ENCODE assay signal across 9 mouse cellular contexts in genomic region chr12:15717989-15718388, GRCm38 (mm10).
DNase-seq lines count a peak whose midpoint lies in the region; ATAC-seq and TF ChIP-seq lines count a peak whose summit lies in the region.
"Had no signal": no experiment of that assay in that cellular context is flagged by ENCODE, and none has a peak within 500 bp of the region (broad histone marks: within the 10 kb centered on the region; RNA-seq: fewer than 3 reads in every experiment).

No protein-coding gene starts in this region.

- no peaks in the 10 kb centered on the region for H3K4me1 ChIP-seq in thymus, adult 2 months (replicated peaks; ENCODE audit: control insufficient read depth, insufficient read depth, low read length)
- H3K4me1 ChIP-seq in hindbrain, postnatal 0 days (ENCODE audit: insufficient read depth, low read length), result no peaks in the 10 kb centered on the region

- no peak for TF ChIP-seq POLR2A in thymus, adult 2 months (IDR thresholded peaks at IDR 0.05; ENCODE audit: control insufficient read depth, extremely low read depth, insufficient read depth, low read length, poor library complexity)

- no peaks in the 10 kb centered on the region for H3K27me3 ChIP-seq in thymus, adult 2 months (ENCODE audit: control insufficient read depth, insufficient read depth, low read length)
- no peaks in the 10 kb centered on the region for H3K27me3 ChIP-seq in hindbrain, postnatal 0 days (ENCODE audit: insufficient read depth, low read length)
- H3K27me3 ChIP-seq: embryonic facial prominence, embryonic 15.5 days had no signal

- TF ChIP-seq CTCF in thymus, adult 2 months (IDR thresholded peaks at IDR 0.05; ENCODE audit: borderline replicate concordance, control insufficient read depth, extremely low read depth, insufficient read depth, low read length, poor library complexity), result no peak
- TF ChIP-seq CTCF in hindbrain, postnatal 0 days (IDR thresholded peaks at IDR 0.05; ENCODE audit: low read depth), result no peak

- peak; percentile 43 for DNase-seq in adrenal gland, adult 8-10 months
- peak; percentile 35 to 57 for DNase-seq in adrenal gland, postnatal 36 days
- DNase-seq in heart, postnatal 14 days, result peak; percentile 64 to 69
- peak; percentile 70 to 83 for DNase-seq in lung, adult 18-20 months
- DNase-seq in thymus, adult 2 months, result no peak
- no peak for DNase-seq in hindbrain, postnatal 0 days (ENCODE audit: low spot score)
- DNase-seq: thymus, postnatal 14 days had no signal

- WGBS in thymus, adult 2 months, result 78% methylated on average over 6 of the region's 6 CpGs
- 85% methylated on average over 6 of the region's 6 CpGs for WGBS in hindbrain, postnatal 0 days

- no peak for ATAC-seq in erythroid progenitor cell, adult 5-6 weeks (replicated peaks; ENCODE audit: low FRiP score, poor library complexity, severe bottlenecking)
- no peak for ATAC-seq in hindbrain, postnatal 0 days

- no peaks in the 10 kb centered on the region for H3K9me3 ChIP-seq in hindbrain, postnatal 0 days (ENCODE audit: low read length)
- H3K9me3 ChIP-seq: embryonic facial prominence, embryonic 15.5 days had no signal

- no peak overlapping the region for H3K9ac ChIP-seq in hindbrain, postnatal 0 days (replicated peaks; ENCODE audit: low read length)
- H3K9ac ChIP-seq: embryonic facial prominence, embryonic 15.5 days had no signal

- no peak overlapping the region for H3K4me2 ChIP-seq in hindbrain, postnatal 0 days (ENCODE audit: low read depth, low read length)
- H3K4me2 ChIP-seq: embryonic facial prominence, embryonic 15.5 days had no signal

- no peak overlapping the region for H3K4me3 ChIP-seq in thymus, adult 2 months (ENCODE audit: control insufficient read depth, insufficient read depth, low read length)
- H3K4me3 ChIP-seq in hindbrain, postnatal 0 days (ENCODE audit: low read length), result no peak overlapping the region
- H3K4me3 ChIP-seq: embryonic facial prominence, embryonic 15.5 days had no signal

- H3K36me3 ChIP-seq in thymus, adult 2 months (ENCODE audit: control insufficient read depth, insufficient read depth, low read length), result no peaks in the 10 kb centered on the region
- no peaks in the 10 kb centered on the region for H3K36me3 ChIP-seq in hindbrain, postnatal 0 days (ENCODE audit: insufficient read depth, low read length)
- H3K36me3 ChIP-seq: embryonic facial prominence, embryonic 15.5 days had no signal

- intact Hi-C loops in heart, postnatal 14 days (cut with DNase I), result no loop called here

- no peak overlapping the region for H3K27ac ChIP-seq in thymus, adult 2 months (ENCODE audit: control insufficient read depth, insufficient read depth, low read length)
- no peak overlapping the region for H3K27ac ChIP-seq in hindbrain, postnatal 0 days
- H3K27ac ChIP-seq: embryonic facial prominence, embryonic 15.5 days had no signal

Comparison
In these comparisons a context has a peak if more than half of its experiments do, and no peak if none do; other contexts are left out.
1. DNase-seq: peak in adrenal gland, adult 8-10 months (single experiment), adrenal gland, postnatal 36 days (2 of 2), heart, postnatal 14 days (2 of 2) and lung, adult 18-20 months (2 of 2); none in thymus, adult 2 months (single experiment) and hindbrain, postnatal 0 days (single experiment).